Mouse (Mus musculus) erythroblast, embryonic 14.5 days (primary cell): ENCODE measurements around the gene Cux1.

ENCODE experiments used
- GATA1 ChIP-seq: IDR thresholded peaks from 2 replicates; pipeline ENCODE4 v1.6.1; 2012; ENCODE audit warnings: low read length, inconsistent platforms, mixed read lengths
- TAL1 ChIP-seq: IDR thresholded peaks from 3 replicates; pipeline ENCODE4 v1.6.1; 2012; ENCODE audit warnings: low read length, inconsistent platforms, mixed read lengths

- no peak for TF ChIP-seq TAL1
- TF ChIP-seq GATA1: no peak
Observed at GRCm38 (mm10) chr5:136395600-136396195, 171.6 kb downstream of the Cux1 start.
